Mouse (Mus musculus) thymus, adult 2 months (tissue): ENCODE data around the gene Mpzl3. TPM values are rescaled to one million over a fixed set of nuclear protein-coding genes. Genes with fewer than 3 reads are reported as not detected.

Experiments used
- DNase-seq: peaks from one replicate; pipeline ENCODE4 v3.0.0; 2021
- H3K27ac ChIP-seq: fragments of 200-500 bp; 2 replicates; pipeline ENCODE4 v1.5.1; 2012; ENCODE audit warnings: low read length, control low read depth; ENCODE audit not compliant: control insufficient read depth, insufficient read depth
- H3K27me3 ChIP-seq: fragments of 200-500 bp; 2 replicates; pipeline ENCODE4 v1.6.1; 2012; ENCODE audit warnings: mild to moderate bottlenecking, low read length, moderate library complexity, mixed read lengths; ENCODE audit not compliant: control insufficient read depth, insufficient read depth
- H3K36me3 ChIP-seq: fragments of 200-500 bp; 2 replicates; pipeline ENCODE4 v1.6.1; 2012; ENCODE audit warnings: mild to moderate bottlenecking, low read length, moderate library complexity; ENCODE audit not compliant: control insufficient read depth, insufficient read depth
- H3K4me1 ChIP-seq: fragments of 200-500 bp; replicated peaks from 2 replicates; pipeline ENCODE4 v1.6.1; 2012; ENCODE audit warnings: low read length; ENCODE audit not compliant: control insufficient read depth, insufficient read depth
- H3K4me3 ChIP-seq: fragments of 200-500 bp; 2 replicates; pipeline ENCODE4 v1.5.1; 2012; ENCODE audit warnings: mild to moderate bottlenecking, low read length, control low read depth, moderate library complexity; ENCODE audit not compliant: control insufficient read depth, insufficient read depth
- CTCF ChIP-seq: fragments of 200-500 bp; IDR thresholded peaks from 2 replicates; pipeline ENCODE4 v1.5.1; 2012; ENCODE audit warnings: mild to moderate bottlenecking, control low read depth, low read length, moderate library complexity, borderline replicate concordance; ENCODE audit not compliant: control insufficient read depth, poor library complexity, insufficient read depth; ENCODE audit errors: extremely low read depth
- POLR2A ChIP-seq: fragments of 200-500 bp; IDR thresholded peaks from 2 replicates; pipeline ENCODE4 v1.6.1; 2012; ENCODE audit warnings: mild to moderate bottlenecking, low read length, control low read depth, moderate library complexity; ENCODE audit not compliant: control insufficient read depth, poor library complexity, insufficient read depth; ENCODE audit errors: extremely low read depth
- WGBS: fragments of 180-500 bp; shearing (Covaris S2); methylation state at CpG from one replicate; pipeline ENCODE4 v1.1.7; 2018; 5-methylcytosine and 5-hydroxymethylcytosine counted together
- polyA plus RNA-seq: library from polyadenylated mRNA; depleted of rRNA; stranded (reverse); fragments of >200 nt; gene quantifications from 2 replicates; pipeline ENCODE4 v1.2.3, GENCODE M21; 2012; rRNA removed

Gene Mpzl3
- polyA plus RNA-seq, 1 experiment: 7.3 TPM

DNA sequence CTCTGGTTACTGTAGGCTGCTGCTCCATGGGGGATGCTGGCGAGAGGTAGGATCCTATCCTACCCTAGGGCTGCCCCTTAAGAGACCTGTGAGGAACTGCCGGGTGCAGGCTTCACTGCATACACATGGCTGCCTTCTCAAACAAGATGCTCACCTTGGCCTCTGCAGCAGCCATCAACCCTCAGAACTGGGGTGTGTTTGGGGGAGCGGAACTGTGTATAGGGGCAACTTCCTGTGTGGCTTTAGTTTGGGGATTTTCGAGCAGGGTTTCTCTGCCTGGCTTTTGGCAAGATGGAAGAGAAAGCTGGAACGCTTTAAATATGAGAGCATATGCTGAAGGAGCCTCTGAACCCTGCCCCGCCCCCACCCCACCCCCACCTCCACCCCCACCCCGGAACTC is 72.0 kb downstream of the Mpzl3 start:
- no peaks in the 10 kb centered on the region for H3K36me3 ChIP-seq
- TF ChIP-seq POLR2A (no peak), CTCF (no peak)
- peak overlapping the region; percentile 71 for H3K27ac ChIP-seq
- H3K4me3 ChIP-seq: no peak overlapping the region
- WGBS: 6% methylated on average over 7 of the region's 7 CpGs
- H3K4me1 ChIP-seq: peaks cover 44% of the 10 kb centered on the region
- DNase-seq: peak; percentile 51
- no peaks in the 10 kb centered on the region for H3K27me3 ChIP-seq

Other genes with a start within 250 kb of the Mpzl3 start
- 71.4 and 81.9 TPM in 2 replicates for gene Kmt2a, start 173.9 kb upstream of the Mpzl3 start, polyA plus RNA-seq
- gene Atp5l, start 134.4 kb upstream of the Mpzl3 start, polyA plus RNA-seq: 159 and 250 TPM in 2 replicates
- 23.0 and 23.7 TPM in 2 replicates for gene Ube4a, start 89.6 kb upstream of the Mpzl3 start, polyA plus RNA-seq
- gene Cd3g, start 74.8 kb upstream of the Mpzl3 start, polyA plus RNA-seq: 183 and 216 TPM in 2 replicates
- 214 and 262 TPM in 2 replicates for gene Cd3d, start 73.4 kb upstream of the Mpzl3 start, polyA plus RNA-seq
- gene Cd3e, start 45.6 kb upstream of the Mpzl3 start, polyA plus RNA-seq: 343 and 451 TPM in 2 replicates
- 10.1 and 11.6 TPM in 2 replicates for gene Mpzl2, start 15.4 kb upstream of the Mpzl3 start, polyA plus RNA-seq
- 2.5 and 3.5 TPM in 2 replicates for gene Jaml, start 24.0 kb downstream of the Mpzl3 start, polyA plus RNA-seq
- gene Scn2b, start 62.6 kb downstream of the Mpzl3 start, polyA plus RNA-seq: 5.2 and 9.8 TPM in 2 replicates
- 20.5 and 26.2 TPM in 2 replicates for gene Scn4b, start 83.2 kb downstream of the Mpzl3 start, polyA plus RNA-seq
- 1.7 and 4.5 TPM in 2 replicates for gene BC049352, start 126.8 kb downstream of the Mpzl3 start, polyA plus RNA-seq
- gene Tmprss4, start 148.9 kb downstream of the Mpzl3 start, polyA plus RNA-seq: 7.4 and 16.1 TPM in 2 replicates
- 23.9 and 36.8 TPM in 2 replicates for gene Il10ra, start 214.0 kb downstream of the Mpzl3 start, polyA plus RNA-seq